Mouse (Mus musculus) stomach, embryonic 16.5 days (tissue): Measurements from ENCODE around the gene Pea15a. TPM values are rescaled to one million over a fixed set of nuclear protein-coding genes. Genes with fewer than 3 reads are reported as not detected.
A peak's percentile ranks its signal among the peaks of the same experiment; 100 is the strongest.

Experiments
- ATAC-seq: fragments of 200-750 bp; cut with Nextera tagmentation; 2 replicates; pipeline ENCODE4 v1.8.0; 2017; ENCODE audit warnings: moderate number of reproducible peaks, moderate TSS enrichment; ENCODE audit not compliant: insufficient read depth, low FRiP score
- H3K27ac ChIP-seq: fragments of 300-500 bp; sonication (generic); 2 replicates; pipeline ENCODE4 v1.5.1; 2014; ENCODE audit warnings: low read length
- H3K27me3 ChIP-seq: fragments of 300-500 bp; sonication (generic); 2 replicates; pipeline ENCODE4 v1.6.1; 2014; ENCODE audit warnings: low read length, control low read depth, mixed read lengths; ENCODE audit not compliant: control insufficient read depth, insufficient read depth
- H3K36me3 ChIP-seq: fragments of 300-500 bp; sonication (generic); 2 replicates; pipeline ENCODE4 v1.6.1; 2014; ENCODE audit warnings: low read length; ENCODE audit not compliant: control insufficient read depth, insufficient read depth
- H3K4me1 ChIP-seq: fragments of 300-500 bp; sonication (generic); 2 replicates; pipeline ENCODE4 v1.6.1; 2014; ENCODE audit warnings: low read length, control low read depth, mixed read lengths; ENCODE audit not compliant: control insufficient read depth, insufficient read depth
- H3K4me2 ChIP-seq: fragments of 300-500 bp; sonication (generic); 2 replicates; pipeline ENCODE4 v1.6.1; 2014; ENCODE audit warnings: low read depth, low read length, mixed read lengths
- H3K4me3 ChIP-seq: fragments of 300-500 bp; sonication (generic); replicated peaks from 2 replicates; pipeline ENCODE4 v1.5.1; 2014; ENCODE audit warnings: mild to moderate bottlenecking, low read length
- H3K9ac ChIP-seq: fragments of 300-500 bp; sonication (generic); 2 replicates; pipeline ENCODE4 v1.6.1; 2014; ENCODE audit warnings: low read length
- H3K9me3 ChIP-seq: fragments of 300-500 bp; sonication (generic); replicated peaks from 2 replicates; pipeline ENCODE4 v1.6.1; 2016; ENCODE audit warnings: low read length, control low read depth; ENCODE audit not compliant: control insufficient read depth
- WGBS: fragments of 180-500 bp; shearing (Covaris S2); extraction: QIAGEN DNeasy Blood & Tissue Kit; methylation state at CpG from one replicate; pipeline ENCODE4 v1.1.7; 2014; 5-methylcytosine and 5-hydroxymethylcytosine counted together
- polyA plus RNA-seq: library from polyadenylated mRNA; unstranded; fragments of >200 nt; fragmentation: Nextera tagmentation; extraction: Ambion mirVana; gene quantifications from 2 replicates; pipeline ENCODE4 v1.2.1, GENCODE M21; 2015

The Pea15a gene
- polyA plus RNA-seq, 1 experiment from 2014 or later: 131 TPM

- peak overlapping the region; percentile 91; the same call in 1 of the 2 replicates for H3K9ac ChIP-seq
- 12% methylated on average over 7 of the region's 7 CpGs for WGBS
- peak; percentile 14; the same call in 1 of the 2 replicates for ATAC-seq
These were observed 544 bp upstream of the Pea15a start for GRCm38 (mm10) chr1:172207111-172207584.

GRCm38 (mm10) chr1:172205741-172206087, 890 bp downstream of the Pea15a start:
- Histone ChIP-seq H3K4me2 (peak overlapping the region; percentile 66), H3K4me3 (peak overlapping the region; percentile 61), H3K4me1 (peaks cover 61% of the 10 kb centered on the region), H3K27ac (peak overlapping the region; percentile 95), H3K9me3 (no peaks in the 10 kb centered on the region), H3K36me3 (no peaks in the 10 kb centered on the region), H3K9ac (peak overlapping the region; percentile 91), H3K27me3 (no peaks in the 10 kb centered on the region)
- 12% methylated on average over 3 of the region's 3 CpGs for WGBS
- ATAC-seq: no peak

More at GRCm38 (mm10) chr1:172207111-172207584, 544 bp upstream of the Pea15a start:
- H3K27ac ChIP-seq: peak overlapping the region; percentile 95
- no peaks in the 10 kb centered on the region for H3K27me3 ChIP-seq
- no peaks in the 10 kb centered on the region for H3K9me3 ChIP-seq
- H3K4me3 ChIP-seq: no peak overlapping the region; the same call in 1 of the 2 replicates
- peak overlapping the region; percentile 66 for H3K4me2 ChIP-seq
- H3K4me1 ChIP-seq: peaks cover 47% of the 10 kb centered on the region
- no peaks in the 10 kb centered on the region for H3K36me3 ChIP-seq

GRCm38 (mm10) chr1:172204814-172205740, 1.5 kb downstream of the Pea15a start:
- H3K4me3 ChIP-seq: peak overlapping the region; percentile 61
- no peaks in the 10 kb centered on the region for H3K9me3 ChIP-seq
- H3K4me2 ChIP-seq: peak overlapping the region; percentile 66
- H3K27ac ChIP-seq: peak overlapping the region; percentile 95; the same call in 1 of the 2 replicates
- H3K27me3 ChIP-seq: no peaks in the 10 kb centered on the region
- 60% methylated on average over 15 of the region's 15 CpGs for WGBS
- H3K4me1 ChIP-seq: peaks cover 65% of the 10 kb centered on the region
- H3K9ac ChIP-seq: peak overlapping the region; percentile 91
- ATAC-seq: no peak
- no peaks in the 10 kb centered on the region for H3K36me3 ChIP-seq

- peak overlapping the region; percentile 66 for H3K4me2 ChIP-seq
- H3K27me3 ChIP-seq: no peaks in the 10 kb centered on the region
- H3K9ac ChIP-seq: peak overlapping the region; percentile 43; the same call in 1 of the 2 replicates
- H3K4me1 ChIP-seq: peaks cover 71% of the 10 kb centered on the region
- no peaks in the 10 kb centered on the region for H3K9me3 ChIP-seq
- WGBS: 34% methylated on average over 9 of the region's 9 CpGs
- peaks cover 5% of the 10 kb centered on the region; the same call in 1 of the 2 replicates for H3K36me3 ChIP-seq
- ATAC-seq: no peak
- 0 out of 2 replicates have a peak overlapping the region, but pooled peaks have one; percentile 14 for H3K4me3 ChIP-seq
- H3K27ac ChIP-seq: peak overlapping the region; percentile 54
These were observed 2.4 kb downstream of the Pea15a start for GRCm38 (mm10) chr1:172204033-172204813.

GRCm38 (mm10) chr1:172203566-172203965, 3.0 kb downstream of the Pea15a start:
- H3K4me2 ChIP-seq: peak overlapping the region; percentile 66; the same call in 1 of the 2 replicates
- peak overlapping the region; percentile 43; the same call in 1 of the 2 replicates for H3K9ac ChIP-seq
- no peak for ATAC-seq
- H3K9me3 ChIP-seq: no peaks in the 10 kb centered on the region
- peaks cover 5% of the 10 kb centered on the region; the same call in 1 of the 2 replicates for H3K36me3 ChIP-seq
- H3K4me1 ChIP-seq: peaks cover 71% of the 10 kb centered on the region
- 17% methylated on average over 4 of the region's 4 CpGs for WGBS
- H3K27me3 ChIP-seq: no peaks in the 10 kb centered on the region
- peak overlapping the region; percentile 43 for H3K27ac ChIP-seq
- no peak overlapping the region for H3K4me3 ChIP-seq

GRCm38 (mm10) chr1:172202894-172203522, 3.6 kb downstream of the Pea15a start:
- no peaks in the 10 kb centered on the region for H3K9me3 ChIP-seq
- WGBS: 25% methylated on average over 2 of the region's 2 CpGs
- peaks cover 71% of the 10 kb centered on the region for H3K4me1 ChIP-seq
- peak overlapping the region; percentile 5; the same call in 1 of the 2 replicates for H3K4me2 ChIP-seq
- ATAC-seq: no peak
- H3K4me3 ChIP-seq: no peak overlapping the region
- no peaks in the 10 kb centered on the region for H3K27me3 ChIP-seq
- peak overlapping the region; percentile 43 for H3K27ac ChIP-seq
- peak overlapping the region; percentile 32; the same call in 1 of the 2 replicates for H3K9ac ChIP-seq
- H3K36me3 ChIP-seq: peaks cover 5% of the 10 kb centered on the region; the same call in 1 of the 2 replicates

- Histone ChIP-seq H3K4me1 (peaks cover 67% of the 10 kb centered on the region), H3K36me3 (peaks cover 8% of the 10 kb centered on the region; the same call in 1 of the 2 replicates), H3K4me2 (peak overlapping the region; percentile 5), H3K4me3 (no peak overlapping the region), H3K27me3 (no peaks in the 10 kb centered on the region), H3K9ac (peak overlapping the region; percentile 24), H3K27ac (peak overlapping the region; percentile 43; the same call in 1 of the 2 replicates), H3K9me3 (no peaks in the 10 kb centered on the region)
- 26% methylated on average over 14 of the region's 14 CpGs for WGBS
- ATAC-seq: no peak
These were observed 4.4 kb downstream of the Pea15a start for GRCm38 (mm10) chr1:172201967-172202880.
